In the genomic region with DNA sequence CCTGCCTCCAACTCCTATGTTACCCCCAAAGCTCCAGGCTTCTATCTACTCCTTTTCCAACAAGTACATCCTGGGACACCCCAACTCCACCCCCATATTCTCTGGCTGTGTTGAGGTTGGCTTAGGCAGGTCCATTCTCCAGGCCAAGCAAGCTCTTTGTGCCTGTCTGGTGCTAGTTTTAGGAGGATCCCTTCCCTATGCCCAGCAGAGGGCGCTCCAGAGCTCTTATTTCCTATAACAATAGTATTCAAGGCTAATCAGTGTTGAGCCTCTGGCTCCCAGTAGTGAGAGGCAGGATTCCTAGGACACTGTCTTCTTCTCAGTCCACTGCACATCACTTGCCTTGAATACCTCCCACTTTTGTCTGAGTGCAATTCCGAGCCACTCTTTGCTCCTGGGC, we compare ENCODE assay signal across 8 mouse cellular contexts. TPM values are rescaled to one million over a fixed set of nuclear protein-coding genes. Genes with fewer than 3 reads are reported as not detected.
A peak's percentile ranks its signal among the peaks of the same experiment; 100 is the strongest.
DNase-seq lines count a peak whose midpoint lies in the region; ATAC-seq and TF ChIP-seq lines count a peak whose summit lies in the region.

No protein-coding gene starts in this region.

- dilution Hi-C loops in CH12.LX (cut with MboI; ENCODE audit: extremely low pct_ligation_motif_present, extremely low pct_unique_long_range_greater_than_20kb, low sequenced_read_pairs): no loop called here

- H3K4me1 ChIP-seq in CH12.LX (ENCODE audit: control insufficient read depth in 1 of 2, insufficient read depth in 2 of 2): peaks cover 0 to 10% of the 10 kb centered on the region in 2 experiments; a peak in 3 of 4 replicates
- peaks cover 9% of the 10 kb centered on the region for H3K4me1 ChIP-seq in bone marrow macrophage, adult 2 months (ENCODE audit: control insufficient read depth, insufficient read depth, low read length)
- H3K4me1 ChIP-seq in lung, postnatal 0 days (ENCODE audit: insufficient read depth, low read depth, low read length): peaks cover 6% of the 10 kb centered on the region

- ATAC-seq in lung, postnatal 0 days: peak; percentile 8; the same call in 1 of the 2 replicates

- TF ChIP-seq CTCF in CH12.LX (conservative IDR thresholded peaks at IDR 0.05 in 1 of 2, IDR thresholded peaks at IDR 0.05 in 1 of 2; ENCODE audit: low read depth in 2 of 2, low read length in 2 of 2): peak; percentile 77 to 80
- TF ChIP-seq CTCF in bone marrow macrophage, adult 2 months (IDR thresholded peaks at IDR 0.05; ENCODE audit: low read depth, low read length): peak; percentile 58
- TF ChIP-seq CTCF in lung, postnatal 0 days (IDR thresholded peaks at IDR 0.05): peak; percentile 86

- H3K9me3 ChIP-seq in CH12.LX (replicated peaks; ENCODE audit: low read length): no peaks in the 10 kb centered on the region
- H3K9me3 ChIP-seq in lung, postnatal 0 days (ENCODE audit: low read length): no peaks in the 10 kb centered on the region

- peak; percentile 84 for DNase-seq in CH12.LX (ENCODE audit: extremely low read depth)
- DNase-seq in fibroblast of lung, adult 2 months (ENCODE audit: low read depth): peak; percentile 57
- peak; percentile 58 for DNase-seq in heart, postnatal 25 days (ENCODE audit: low spot score)
- DNase-seq in layer of hippocampus, adult 11-12 months (ENCODE audit: low spot score): peak; percentile 91
- peak; percentile 93 for DNase-seq in lung, postnatal 0 days (ENCODE audit: low spot score)
- DNase-seq in ovary, postnatal 10 days (ENCODE audit: low spot score): peak; percentile 75
- peak; percentile 80 for DNase-seq in thymus, postnatal 0 days (ENCODE audit: low spot score)

- intact Hi-C loops in heart, postnatal 25 days (cut with DNase I): loop anchor here (1.0 kb wide), 1 partner anchor 40 kb away; no protein-coding TSS in a partner anchor

- H3K36me3 ChIP-seq in CH12.LX (replicated peaks in 1 of 2; ENCODE audit: control insufficient read depth in 1 of 2, insufficient read depth in 1 of 2, low read length in 1 of 2): no peaks in the 10 kb centered on the region
- H3K36me3 ChIP-seq in lung, postnatal 0 days (ENCODE audit: insufficient read depth, low read length): no peaks in the 10 kb centered on the region

- TF ChIP-seq POLR2A in CH12.LX (IDR thresholded peaks at IDR 0.05; ENCODE audit: low read depth, low read length): no peak
- TF ChIP-seq POLR2A in bone marrow macrophage, adult 2 months (IDR thresholded peaks at IDR 0.05; ENCODE audit: borderline replicate concordance, low read depth, low read length): no peak

- no peaks in the 10 kb centered on the region for H3K79me2 ChIP-seq in CH12.LX (replicated peaks; ENCODE audit: control insufficient read depth, extremely low read depth, insufficient read depth, poor library complexity, severe bottlenecking)

- H3K27ac ChIP-seq in CH12.LX (ENCODE audit: insufficient read depth, low read depth): no peak overlapping the region
- no peak overlapping the region for H3K27ac ChIP-seq in bone marrow macrophage, adult 2 months (ENCODE audit: insufficient read depth, low read depth, low read length)
- no peak overlapping the region for H3K27ac ChIP-seq in lung, postnatal 0 days (ENCODE audit: low read length)

- peaks cover 90% of the 10 kb centered on the region for H3K27me3 ChIP-seq in CH12.LX (replicated peaks)
- H3K27me3 ChIP-seq in lung, postnatal 0 days (replicated peaks; ENCODE audit: insufficient read depth, low read length): no peaks in the 10 kb centered on the region

- TF ChIP-seq EP300 in CH12.LX (IDR thresholded peaks at IDR 0.05; ENCODE audit: low read length): no peak
- no peak for TF ChIP-seq EP300 in lung, postnatal 0 days (IDR thresholded peaks at IDR 0.05)

- H3K9ac ChIP-seq in CH12.LX (ENCODE audit: insufficient read depth, low read depth): no peak overlapping the region
- H3K9ac ChIP-seq in lung, postnatal 0 days (replicated peaks; ENCODE audit: low read depth): no peak overlapping the region

- in situ Hi-C loops in CH12.LX (cut with MboI; ENCODE audit: low pct_ligation_motif_present, low pct_unique_long_range_greater_than_20kb, low sequenced_read_pairs): no loop called here

- H3K4me3 ChIP-seq in CH12.LX (replicated peaks in 1 of 3; ENCODE audit: low read depth in 2 of 3, low read length in 2 of 3, poor library complexity in 1 of 3): no peak overlapping the region
- no peak overlapping the region for H3K4me3 ChIP-seq in bone marrow macrophage, adult 2 months (ENCODE audit: insufficient read depth, low read length)
- no peak overlapping the region for H3K4me3 ChIP-seq in lung, postnatal 0 days (ENCODE audit: low read depth, low read length)

- no peak overlapping the region for H3K4me2 ChIP-seq in CH12.LX (ENCODE audit: insufficient read depth, low read depth, poor library complexity, severe bottlenecking)
- H3K4me2 ChIP-seq in lung, postnatal 0 days (replicated peaks; ENCODE audit: low read depth, low read length): no peak overlapping the region

- WGBS in lung, postnatal 0 days: 10% methylated on average over 2 of the region's 2 CpGs

- peak; percentile 35 for TF ChIP-seq RAD21 in CH12.LX (IDR thresholded peaks at IDR 0.05; ENCODE audit: low read depth, low read length)

TF ChIP-seq in CH12.LX, 34 proteins besides CTCF, POLR2A, EP300 and RAD21:
- TF ChIP-seq HCFC1 (IDR thresholded peaks at IDR 0.05; ENCODE audit: low read depth, low read length): no peak
- no peak for TF ChIP-seq GABPA (IDR thresholded peaks at IDR 0.05; ENCODE audit: insufficient replicate concordance, low read depth, low read length)
- TF ChIP-seq MEF2A (IDR thresholded peaks at IDR 0.05; ENCODE audit: borderline replicate concordance, low read depth, low read length): no peak
- TF ChIP-seq SMC3 (IDR thresholded peaks at IDR 0.05; ENCODE audit: low read depth, low read length): peak; percentile 56
- TF ChIP-seq CHD2 (IDR thresholded peaks at IDR 0.05; ENCODE audit: low read length): no peak
- no peak for TF ChIP-seq MYC (IDR thresholded peaks at IDR 0.05; ENCODE audit: low read depth, low read length)
- TF ChIP-seq JUND (conservative IDR thresholded peaks at IDR 0.05; ENCODE audit: low read depth, low read length): no peak
- TF ChIP-seq MAX (IDR thresholded peaks at IDR 0.05; ENCODE audit: low read length): no peak

RNA-seq across cellular contexts. Expression of gene Fam221b, which starts 3.1 kb away (rescaled TPM):
- total RNA-seq in CH12.LX (2012; rRNA removed) (5.1 and 6.3 TPM in 2 replicates), CH12.LX (2014; rRNA removed) (not detected in 2 replicates)
- 0.07 and 0.12 TPM in 2 replicates for polyA plus RNA-seq in CH12.LX (2012; ENCODE audit: insufficient read length, low read depth)
- 0.15 and 0.21 TPM in 2 replicates for polyA plus RNA-seq in bone marrow macrophage, adult 2 months (2012; ENCODE audit: insufficient read depth, insufficient read length, missing spikeins)
- total RNA-seq in heart, postnatal 25 days (2021): under 1 TPM; 0.20 to 0.26 TPM
- polyA plus RNA-seq in lung, postnatal 0 days (2015; fragmentation: Nextera tagmentation; extraction: Ambion mirVana): 2.5 TPM in 2 replicates
- 3.2 and 3.3 TPM in 2 replicates for polyA plus RNA-seq in thymus, postnatal 0 days (2015; fragmentation: Nextera tagmentation; extraction: Ambion mirVana)

RNA-seq across cellular contexts. Expression of gene Tmem8b, which starts 3.3 kb away (rescaled TPM):
- total RNA-seq in CH12.LX (2012; rRNA removed) (0.17 and 0.47 TPM in 2 replicates), CH12.LX (2014; rRNA removed) (not detected in 2 replicates)
- polyA plus RNA-seq in CH12.LX (2012; ENCODE audit: insufficient read length, low read depth): 0.16 and 0.26 TPM in 2 replicates
- polyA plus RNA-seq in bone marrow macrophage, adult 2 months (2012; ENCODE audit: insufficient read depth, insufficient read length, missing spikeins): 1.9 and 2.4 TPM in 2 replicates
- 10 to 100 TPM; 15.8 to 16.9 TPM for total RNA-seq in heart, postnatal 25 days (2021)
- polyA plus RNA-seq in lung, postnatal 0 days (2015; fragmentation: Nextera tagmentation; extraction: Ambion mirVana): 2.5 and 3.1 TPM in 2 replicates
- 0.76 and 1.1 TPM in 2 replicates for polyA plus RNA-seq in thymus, postnatal 0 days (2015; fragmentation: Nextera tagmentation; extraction: Ambion mirVana)

RNA-seq across cellular contexts. Expression of gene Hint2, which starts 15.8 kb away (rescaled TPM):
- 21.2 and 27.9 TPM in 2 replicates for total RNA-seq in CH12.LX (2012; rRNA removed)
- total RNA-seq in CH12.LX (2014; rRNA removed): 17.0 and 17.8 TPM in 2 replicates
- polyA plus RNA-seq in CH12.LX (2012; ENCODE audit: insufficient read length, low read depth): 6.4 and 8.1 TPM in 2 replicates
- 32.7 and 33.1 TPM in 2 replicates for polyA plus RNA-seq in bone marrow macrophage, adult 2 months (2012; ENCODE audit: insufficient read depth, insufficient read length, missing spikeins)
- 100 to 1,000 TPM; 138 to 147 TPM for total RNA-seq in heart, postnatal 25 days (2021)
- polyA plus RNA-seq in lung, postnatal 0 days (2015; fragmentation: Nextera tagmentation; extraction: Ambion mirVana): 128 and 132 TPM in 2 replicates
- polyA plus RNA-seq in thymus, postnatal 0 days (2015; fragmentation: Nextera tagmentation; extraction: Ambion mirVana): 74.1 and 74.7 TPM in 2 replicates

RNA-seq across cellular contexts. Expression of gene Spag8, which starts 18.7 kb away (rescaled TPM):
- total RNA-seq in CH12.LX (2012; rRNA removed) (0.08 TPM in 1 of 2 replicates, not detected in the other), CH12.LX (2014; rRNA removed) (not detected in 2 replicates)
- polyA plus RNA-seq in CH12.LX (2012; ENCODE audit: insufficient read length, low read depth): not detected in 2 replicates
- not detected in 2 replicates for polyA plus RNA-seq in bone marrow macrophage, adult 2 months (2012; ENCODE audit: insufficient read depth, insufficient read length, missing spikeins)
- total RNA-seq in heart, postnatal 25 days (2021): under 1 TPM; 0.21 to 0.31 TPM
- 10.4 and 10.8 TPM in 2 replicates for polyA plus RNA-seq in lung, postnatal 0 days (2015; fragmentation: Nextera tagmentation; extraction: Ambion mirVana)
- 0.14 and 0.66 TPM in 2 replicates for polyA plus RNA-seq in thymus, postnatal 0 days (2015; fragmentation: Nextera tagmentation; extraction: Ambion mirVana)

RNA-seq across cellular contexts. Expression of gene Olfr70, which starts 28.5 kb away (rescaled TPM):
- total RNA-seq in CH12.LX (2012; rRNA removed) (not detected in 2 replicates), CH12.LX (2014; rRNA removed) (not detected in 2 replicates)
- polyA plus RNA-seq in CH12.LX (2012; ENCODE audit: insufficient read length, low read depth): not detected in 2 replicates
- not detected in 2 replicates for polyA plus RNA-seq in bone marrow macrophage, adult 2 months (2012; ENCODE audit: insufficient read depth, insufficient read length, missing spikeins)
- not detected for total RNA-seq in heart, postnatal 25 days (2021)
- polyA plus RNA-seq in lung, postnatal 0 days (2015; fragmentation: Nextera tagmentation; extraction: Ambion mirVana): not detected in 2 replicates
- not detected in 2 replicates for polyA plus RNA-seq in thymus, postnatal 0 days (2015; fragmentation: Nextera tagmentation; extraction: Ambion mirVana)
